In the genomic region with DNA sequence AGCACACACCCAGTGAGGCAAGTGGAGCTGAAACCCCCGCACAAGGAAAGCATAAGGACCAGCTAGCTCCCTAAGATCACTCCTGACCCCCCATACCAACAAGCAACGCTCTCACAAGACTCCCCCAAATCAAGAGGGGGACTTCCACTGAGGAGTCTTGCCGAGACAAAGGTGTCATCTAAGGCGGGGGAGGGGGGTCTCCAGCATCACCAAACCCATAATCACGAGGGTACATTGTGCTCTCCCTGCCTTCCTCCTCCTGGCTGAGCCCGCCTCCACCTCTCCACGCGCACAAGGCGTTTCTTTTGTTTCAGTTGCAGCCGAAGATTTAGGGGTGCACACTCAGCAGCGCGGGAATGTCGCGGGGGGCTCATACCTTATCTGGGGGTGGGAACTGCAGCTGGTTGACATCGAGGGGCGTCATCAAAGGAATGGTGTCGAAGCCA, we compare ENCODE assay signal across 8 mouse cellular contexts. TPM values are rescaled to one million over a fixed set of nuclear protein-coding genes. Genes with fewer than 3 reads are reported as not detected.
A peak's percentile ranks its signal among the peaks of the same experiment; 100 is the strongest.
DNase-seq lines count a peak whose midpoint lies in the region; ATAC-seq and TF ChIP-seq lines count a peak whose summit lies in the region.

No protein-coding gene starts in this region.

- H3K4me1 ChIP-seq in thymus, adult 2 months (replicated peaks; ENCODE audit: control insufficient read depth, insufficient read depth, low read length) = peaks cover 4% of the 10 kb centered on the region; the same call in 1 of the 2 replicates
- H3K4me1 ChIP-seq in intestine, postnatal 0 days (replicated peaks; ENCODE audit: control insufficient read depth, insufficient read depth, low read length) = no peaks in the 10 kb centered on the region
- H3K4me1 ChIP-seq in neural tube, embryonic 12.5 days = peaks cover 47% of the 10 kb centered on the region

- WGBS in thymus, adult 2 months = 11% methylated on average over 17 of the region's 17 CpGs
- 9% methylated on average over 17 of the region's 17 CpGs for WGBS in intestine, postnatal 0 days
- 3% methylated on average over 17 of the region's 17 CpGs for WGBS in neural tube, embryonic 12.5 days

- no peak for TF ChIP-seq POLR2A in thymus, adult 2 months (IDR thresholded peaks at IDR 0.05; ENCODE audit: control insufficient read depth, extremely low read depth, insufficient read depth, low read length, poor library complexity)

- no peaks in the 10 kb centered on the region for H3K9me3 ChIP-seq in intestine, postnatal 0 days (ENCODE audit: control insufficient read depth)
- H3K9me3 ChIP-seq in neural tube, embryonic 12.5 days = no peaks in the 10 kb centered on the region

- no peak overlapping the region for H3K27ac ChIP-seq in gastrocnemius, adult 2 months
- no peak overlapping the region for H3K27ac ChIP-seq in thymus, adult 2 months (ENCODE audit: control insufficient read depth, insufficient read depth, low read length)
- no peak overlapping the region for H3K27ac ChIP-seq in intestine, postnatal 0 days (ENCODE audit: low read depth, low read length)
- H3K27ac ChIP-seq in neural tube, embryonic 12.5 days = peak overlapping the region; percentile 51

- H3K27me3 ChIP-seq in thymus, adult 2 months (ENCODE audit: control insufficient read depth, insufficient read depth, low read length) = peaks cover 13% of the 10 kb centered on the region; the same call in 1 of the 2 replicates
- peaks cover 31% of the 10 kb centered on the region for H3K27me3 ChIP-seq in intestine, postnatal 0 days (replicated peaks; ENCODE audit: control insufficient read depth, insufficient read depth, low read length)
- peaks cover 15% of the 10 kb centered on the region for H3K27me3 ChIP-seq in neural tube, embryonic 12.5 days (replicated peaks)

- H3K4me2 ChIP-seq in intestine, postnatal 0 days (replicated peaks; ENCODE audit: low read depth) = peak overlapping the region; percentile 81
- peak overlapping the region; percentile 77 for H3K4me2 ChIP-seq in neural tube, embryonic 12.5 days (replicated peaks)

- no peaks in the 10 kb centered on the region for H3K36me3 ChIP-seq in thymus, adult 2 months (ENCODE audit: control insufficient read depth, insufficient read depth, low read length)
- H3K36me3 ChIP-seq in intestine, postnatal 0 days (ENCODE audit: control insufficient read depth, insufficient read depth) = peaks cover 5% of the 10 kb centered on the region; the same call in 1 of the 2 replicates
- peaks cover 39% of the 10 kb centered on the region for H3K36me3 ChIP-seq in neural tube, embryonic 12.5 days

- no peak for TF ChIP-seq CTCF in gastrocnemius, adult 2 months (IDR thresholded peaks at IDR 0.05)
- TF ChIP-seq CTCF in thymus, adult 2 months (IDR thresholded peaks at IDR 0.05; ENCODE audit: borderline replicate concordance, control insufficient read depth, extremely low read depth, insufficient read depth, low read length, poor library complexity) = no peak
- no peak for TF ChIP-seq CTCF in intestine, postnatal 0 days (IDR thresholded peaks at IDR 0.05; ENCODE audit: low read depth)

- no peak for ATAC-seq in intestine, postnatal 0 days
- peak; percentile 59 for ATAC-seq in neural tube, embryonic 12.5 days (ENCODE audit: low FRiP score, low read depth)

- intact Hi-C loops in gastrocnemius, adult 2 months (cut with DNase I) = no loop called here

- peak overlapping the region; percentile 40; the same call in 1 of the 2 replicates for H3K9ac ChIP-seq in intestine, postnatal 0 days (ENCODE audit: low read depth, low read length)
- peak overlapping the region; percentile 95 for H3K9ac ChIP-seq in neural tube, embryonic 12.5 days

- DNase-seq in gastrocnemius, adult 2 months = no peak
- no peak for DNase-seq in gastrocnemius, adult 18-20 months (ENCODE audit: low spot score)
- DNase-seq in thymus, adult 2 months = no peak
- DNase-seq in thymus, postnatal 4 days = no peak
- DNase-seq in c-Kit-positive CD71-positive TER-119-positive erythroid progenitor cells, embryonic 14.5 days (ENCODE audit: low spot score) = no peak
- DNase-seq in ovary, postnatal 36 days (ENCODE audit: low spot score) = no peak

- peak overlapping the region; percentile 84 for H3K4me3 ChIP-seq in gastrocnemius, adult 2 months
- peak overlapping the region; percentile 32 for H3K4me3 ChIP-seq in thymus, adult 2 months (ENCODE audit: control insufficient read depth, insufficient read depth, low read length)
- H3K4me3 ChIP-seq in intestine, postnatal 0 days (ENCODE audit: low read depth, low read length) = peak overlapping the region; percentile 61
- H3K4me3 ChIP-seq in neural tube, embryonic 12.5 days = peak overlapping the region; percentile 75

RNA-seq across cellular contexts. Expression of gene Nsg1, which starts 1.2 kb away (rescaled TPM):
- total RNA-seq in gastrocnemius, adult 2 months (2021) = 1 to 10 TPM; 2.4 to 2.5 TPM
- 1 to 10 TPM; 1.2 to 2.1 TPM for total RNA-seq in gastrocnemius, adult 18-20 months (2021)
- polyA plus RNA-seq in thymus, adult 2 months (2012; rRNA removed) = 4.3 and 5.8 TPM in 2 replicates
- 25.0 and 28.7 TPM in 2 replicates for polyA plus RNA-seq in intestine, postnatal 0 days (2015; fragmentation: Nextera tagmentation; extraction: Ambion mirVana)
- polyA plus RNA-seq in neural tube, embryonic 12.5 days (2016; fragmentation: Nextera tagmentation; extraction: Ambion mirVana) = 530 and 545 TPM in 2 replicates

Comparison
In these comparisons a context has a peak if more than half of its experiments do, and no peak if none do; other contexts are left out.
1. H3K4me3 ChIP-seq: peak in every context shown above with its lines; median percentile 84 in gastrocnemius, adult 2 months; 75 in neural tube, embryonic 12.5 days; 61 in intestine, postnatal 0 days; 32 in thymus, adult 2 months.
2. RNA of gene Nsg1, which starts 1.2 kb away (polyA plus RNA-seq): 530 to 545 TPM in neural tube, embryonic 12.5 days; 25.0 to 28.7 TPM in intestine, postnatal 0 days and 4.3 to 5.8 TPM in thymus, adult 2 months; every median in the first group is over 10 times any median in the second.